Mouse (Mus musculus) MEL (cell line): Measurements from ENCODE around the gene Polr2l. TPM values are rescaled to one million over a fixed set of nuclear protein-coding genes. Genes with fewer than 3 reads are reported as not detected.

ENCODE experiments used
- DNase-seq: peaks from one replicate; pipeline ENCODE4 v3.0.0; 2011; ENCODE audit warnings: low read depth, low spot score
- H3K27ac ChIP-seq: 2 replicates; pipeline ENCODE4 v1.5.1; 2012; ENCODE audit warnings: low read depth, mild to moderate bottlenecking, control low read depth, low read length, moderate library complexity; ENCODE audit not compliant: control insufficient read depth
- H3K27me3 ChIP-seq, 2 experiments: fragments of 150-350 bp in 1 of 2; sonication (generic) in 1 of 2; 2 replicates each; pipeline ENCODE4 v1.6.1; 2012; ENCODE audit warnings: low read length in 2 of 2, mild to moderate bottlenecking in 2 of 2, improper control_type of control experiment in 1 of 2, moderate library complexity in 1 of 2; ENCODE audit not compliant: insufficient read depth in 2 of 2, control insufficient read depth in 1 of 2
- H3K36me3 ChIP-seq, 2 experiments: 2 replicates each; pipeline ENCODE4 v1.6.1; 2012 to 2014; ENCODE audit warnings: low read length in 2 of 2, improper control_type of control experiment in 1 of 2, inconsistent platforms in 1 of 2, mild to moderate bottlenecking in 1 of 2; ENCODE audit not compliant: insufficient read depth in 2 of 2, control insufficient read depth in 1 of 2
- H3K4me1 ChIP-seq, 2 experiments: fragments of 150-350 bp in 1 of 2; sonication (generic) in 1 of 2; 2 replicates each; pipeline ENCODE4 v1.6.1; 2012; ENCODE audit warnings: low read length in 2 of 2, improper control_type of control experiment in 1 of 2, mild to moderate bottlenecking in 1 of 2; ENCODE audit not compliant: insufficient read depth in 2 of 2, control insufficient read depth in 1 of 2
- H3K4me3 ChIP-seq, 2 experiments: fragments of 150-350 bp in 1 of 2; sonication (generic) in 1 of 2; 2 replicates each; pipeline ENCODE4 v1.5.1; 2012; ENCODE audit warnings: low read depth in 2 of 2, low read length in 2 of 2, mild to moderate bottlenecking in 2 of 2, moderate library complexity in 2 of 2, control low read depth in 1 of 2, improper control_type of control experiment in 1 of 2; ENCODE audit not compliant: control insufficient read depth in 1 of 2, insufficient read depth in 1 of 2
- H3K79me2 ChIP-seq: 2 replicates; pipeline ENCODE4 v1.6.1; 2012; ENCODE audit warnings: mild to moderate bottlenecking, low read length, moderate library complexity; ENCODE audit not compliant: control insufficient read depth, poor library complexity, insufficient read depth
- H3K9ac ChIP-seq: 2 replicates; pipeline ENCODE4 v1.6.1; 2012; ENCODE audit warnings: low read depth, mild to moderate bottlenecking, control low read depth, low read length, moderate library complexity; ENCODE audit not compliant: control insufficient read depth, poor library complexity, severe bottlenecking
- H3K9me3 ChIP-seq: fragments of 150-350 bp; sonication (generic); replicated peaks from 2 replicates; pipeline ENCODE4 v1.6.1; 2012; ENCODE audit warnings: mild to moderate bottlenecking, low read length, improper control_type of control experiment, moderate library complexity; ENCODE audit not compliant: insufficient read depth
- CHD1 ChIP-seq: IDR thresholded peaks from 2 replicates; pipeline ENCODE4 v1.6.1; 2012; ENCODE audit warnings: low read depth, mild to moderate bottlenecking, inconsistent platforms, low read length, improper control_type of control experiment
- HCFC1 ChIP-seq: IDR thresholded peaks from 2 replicates; pipeline ENCODE4 v1.6.1; 2012; ENCODE audit warnings: low read depth, mild to moderate bottlenecking, inconsistent platforms, low read length, improper control_type of control experiment, moderate library complexity
- JUND ChIP-seq: IDR thresholded peaks from 2 replicates; pipeline ENCODE4 v1.6.1; 2011; ENCODE audit warnings: low read depth, mild to moderate bottlenecking, improper control_type of control experiment, low read length
- MAFK ChIP-seq: IDR thresholded peaks from 2 replicates; pipeline ENCODE4 v1.6.1; 2011; ENCODE audit warnings: low read depth, mild to moderate bottlenecking, low read length, improper control_type of control experiment, borderline replicate concordance
- RAD21 ChIP-seq: IDR thresholded peaks from 2 replicates; pipeline ENCODE4 v1.6.1; 2011; ENCODE audit warnings: mild to moderate bottlenecking, low read depth, low read length, improper control_type of control experiment
- SMC3 ChIP-seq: IDR thresholded peaks from 2 replicates; pipeline ENCODE4 v1.6.1; 2011; ENCODE audit warnings: low read depth, low read length, improper control_type of control experiment
- TAL1 ChIP-seq: IDR thresholded peaks from 2 replicates; pipeline ENCODE4 v1.6.1; 2012; ENCODE audit warnings: mild to moderate bottlenecking, inconsistent platforms, low read length, moderate library complexity, mixed read lengths
- TBP ChIP-seq: IDR thresholded peaks from 2 replicates; pipeline ENCODE4 v1.8.0; 2011; ENCODE audit warnings: low read depth, low read length, improper control_type of control experiment
- TCF12 ChIP-seq: IDR thresholded peaks from 2 replicates; pipeline ENCODE4 v1.6.1; 2014; ENCODE audit warnings: low read depth, mild to moderate bottlenecking, inconsistent platforms, low read length, improper control_type of control experiment, moderate library complexity
- USF1 ChIP-seq: IDR thresholded peaks from 2 replicates; pipeline ENCODE4 v1.6.1; 2014; ENCODE audit warnings: low read depth, mild to moderate bottlenecking, inconsistent platforms, low read length, improper control_type of control experiment, moderate library complexity
- ZNF384 ChIP-seq: IDR thresholded peaks from 2 replicates; pipeline ENCODE4 v1.6.1; 2012; ENCODE audit warnings: low read depth, mild to moderate bottlenecking, inconsistent platforms, low read length, improper control_type of control experiment
- polyA plus RNA-seq, 2 experiments: library from polyadenylated mRNA; stranded (reverse) in 1 of 2; unstranded in 1 of 2; fragments of >175 nt in 1 of 2; fragments of >200 nt in 1 of 2; gene quantifications; 2 replicates each; pipeline versions ENCODE4 v1.2.1 to v1.2.4; 2012; ENCODE audit warnings: low replicate concordance in 2 of 2, low read depth in 1 of 2; ENCODE audit not compliant: insufficient read length in 2 of 2, insufficient read depth in 1 of 2, missing spikeins in 1 of 2
- total RNA-seq: library from RNA; depleted of rRNA; stranded (reverse); fragments of 300-350 nt; gene quantifications from 2 replicates; pipeline ENCODE4 v1.2.3, GENCODE M21; 2012

The Polr2l gene
- total and polyA plus RNA-seq, 3 experiments: 82.4 to 114 TPM; not detected in 1

GRCm38 (mm10) chr7:141439811-141440210 lies 35.1 kb downstream of the Polr2l start:
- Histone ChIP-seq H3K4me1 (peaks cover 4 to 23% of the 10 kb centered on the region in 2 experiments; a peak in 3 of 4 replicates), H3K79me2 (peaks cover 43% of the 10 kb centered on the region), H3K9me3 (no peaks in the 10 kb centered on the region), H3K4me3 (no peak overlapping the region), H3K27ac (no peak overlapping the region), H3K27me3 (no peaks in the 10 kb centered on the region), H3K36me3 (peaks cover 0 to 20% of the 10 kb centered on the region in 2 experiments; a peak in 3 of 4 replicates), H3K9ac (no peak overlapping the region)
- no peak for TF ChIP-seq CHD1
- TF ChIP-seq MAFK: no peak
- no peak for TF ChIP-seq TAL1
- TF ChIP-seq JUND: no peak
- no peak for DNase-seq

DNA sequence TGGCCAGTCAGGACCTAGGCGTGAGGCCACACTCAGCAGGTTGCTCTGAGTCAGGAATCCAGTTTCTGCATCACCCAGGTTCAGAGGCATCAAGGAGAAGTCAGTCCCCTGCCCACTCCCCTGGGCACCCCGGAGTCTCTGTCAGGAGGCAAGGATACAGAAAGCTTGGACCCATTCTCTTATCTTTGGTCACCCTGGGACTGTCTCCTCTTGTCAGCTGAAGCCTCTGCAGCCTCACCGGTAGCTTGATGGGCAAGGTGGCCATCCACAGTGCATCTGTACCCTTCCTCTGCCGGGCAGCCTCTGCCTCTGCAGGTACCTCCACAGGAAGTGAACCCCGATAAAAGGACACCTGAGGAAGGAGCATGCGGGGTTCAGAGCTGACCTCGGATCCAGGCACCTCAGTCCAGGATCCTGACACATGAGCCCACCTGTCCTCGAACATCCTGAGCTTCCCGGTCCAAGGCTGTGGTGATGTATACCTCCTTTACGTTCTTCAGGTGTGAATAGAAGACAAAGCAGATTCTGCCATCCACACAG lies 35.7 kb downstream of the Polr2l start:
- Histone ChIP-seq H3K79me2 (peaks cover 48% of the 10 kb centered on the region), H3K27me3 (no peaks in the 10 kb centered on the region), H3K36me3 (peaks cover 0 to 22% of the 10 kb centered on the region in 2 experiments; a peak in 3 of 4 replicates), H3K4me1 (peaks cover 4 to 24% of the 10 kb centered on the region in 2 experiments; a peak in 3 of 4 replicates), H3K27ac (no peak overlapping the region), H3K9ac (no peak overlapping the region), H3K4me3 (no peak overlapping the region), H3K9me3 (no peaks in the 10 kb centered on the region)
- no peak for DNase-seq
- TF ChIP-seq SMC3: no peak
- TF ChIP-seq HCFC1: no peak
- TF ChIP-seq ZNF384: no peak
- no peak for TF ChIP-seq TCF12

DNA sequence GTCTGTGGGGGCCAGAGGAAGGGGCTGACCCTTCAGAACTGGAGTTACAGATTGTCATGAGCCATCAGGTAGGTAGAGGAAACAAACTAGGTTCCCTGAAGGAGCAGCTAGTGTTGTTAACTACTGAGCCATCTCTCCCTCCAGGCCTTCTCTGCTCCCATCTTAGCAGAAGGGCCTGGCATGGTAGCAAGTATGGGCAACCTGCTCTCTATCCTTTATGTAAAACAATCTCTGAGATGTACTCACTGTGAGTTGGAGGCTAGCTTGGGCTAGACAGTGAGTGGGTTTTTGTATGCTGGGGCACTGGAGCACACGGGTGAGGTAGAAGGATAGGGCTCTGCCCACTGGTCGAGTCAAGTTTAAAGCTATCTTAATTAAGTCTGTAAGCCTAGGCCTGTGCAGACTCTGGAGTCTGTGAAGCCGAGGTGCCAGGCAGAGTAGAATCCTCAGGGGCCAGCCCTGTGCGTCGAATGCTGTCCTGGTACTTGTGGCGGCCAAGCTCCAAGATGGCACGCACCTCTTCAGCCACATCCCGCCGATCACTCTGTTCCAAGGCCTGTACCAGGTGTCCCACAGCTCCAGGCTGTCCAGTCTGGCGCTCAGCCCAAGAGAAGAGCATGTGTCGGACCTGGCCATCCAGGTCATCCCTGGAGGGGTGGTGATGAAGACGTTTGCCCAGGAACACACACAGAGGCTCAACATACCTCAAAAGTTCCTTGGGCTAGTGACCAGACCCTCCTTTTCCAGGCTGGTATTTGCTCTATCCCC lies 36.5 kb downstream of the Polr2l start:
- no peak overlapping the region for H3K9ac ChIP-seq
- H3K79me2 ChIP-seq: peaks cover 44% of the 10 kb centered on the region
- H3K4me3 ChIP-seq: no peak overlapping the region
- DNase-seq: no peak
- no peak for TF ChIP-seq USF1
- TF ChIP-seq SMC3: no peak
- TF ChIP-seq TBP: no peak
- no peak for TF ChIP-seq HCFC1
- TF ChIP-seq RAD21: no peak
- no peaks in the 10 kb centered on the region for H3K9me3 ChIP-seq
- peaks cover 4 to 22% of the 10 kb centered on the region in 2 experiments; a peak in 3 of 4 replicates for H3K4me1 ChIP-seq
- H3K27ac ChIP-seq: no peak overlapping the region
- no peaks in the 10 kb centered on the region for H3K27me3 ChIP-seq
- peaks cover 0 to 20% of the 10 kb centered on the region in 2 experiments; a peak in 3 of 4 replicates for H3K36me3 ChIP-seq
